Mouse (Mus musculus): Measurements from ENCODE around the gene Aga. TPM values are rescaled to one million over a fixed set of nuclear protein-coding genes. Genes with fewer than 3 reads are reported as not detected.

Aga gene
- polyA plus RNA-seq, 1 experiment from 2014 or later, result 57.5 TPM

Other genes starting within 250 kb of the Aga start
- 19.6 and 24.4 TPM in 2 replicates for gene Neil3, start 127.3 kb downstream of the Aga start, polyA plus RNA-seq (2015; fragmentation: Nextera tagmentation; extraction: Ambion mirVana)